Mouse (Mus musculus) cerebellum, postnatal 25 days (tissue): Measurements from ENCODE around the gene Pparg.

Source experiments
- DNase-seq, 2 experiments: peaks; one replicate each; pipeline ENCODE4 v3.0.0; 2021; ENCODE audit warnings: mixed read lengths in 2 of 2

The Pparg gene

DNA sequence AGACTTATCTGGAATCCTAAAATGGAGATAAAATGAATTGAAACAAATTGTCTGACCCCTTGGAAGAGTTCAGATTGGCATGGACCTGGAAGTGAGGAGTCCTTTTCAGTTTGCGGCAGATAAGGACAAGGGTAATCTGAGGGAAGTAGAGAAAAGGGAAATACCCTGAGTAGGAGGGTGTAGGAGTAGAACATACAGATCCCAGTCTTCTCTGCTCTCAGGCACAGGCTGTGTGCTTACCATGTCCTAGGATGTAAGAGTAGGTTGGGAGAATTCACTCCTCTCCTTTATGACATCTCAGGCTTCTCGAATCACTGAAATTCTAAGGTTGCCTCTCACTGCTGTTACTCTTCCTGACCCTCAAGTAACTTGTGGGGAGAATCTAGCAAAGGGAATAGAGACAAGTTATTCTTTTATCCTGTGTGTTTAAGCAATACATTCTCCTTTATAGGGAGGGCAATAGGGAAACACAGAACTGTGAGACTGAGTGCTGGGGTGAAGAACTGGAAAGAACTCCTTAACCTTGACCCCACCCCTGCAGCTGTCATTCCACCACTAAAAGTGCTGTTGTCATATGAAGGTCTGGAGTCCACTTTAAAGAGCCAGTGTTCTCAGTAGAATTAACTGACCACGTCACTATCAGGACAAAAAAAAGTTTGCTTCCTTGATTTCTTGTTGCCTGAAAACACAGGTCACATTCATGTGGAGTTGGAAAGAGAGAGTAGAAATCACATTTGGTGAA is 6.3 kb downstream of the Pparg start:
- DNase-seq = no peak

DNA sequence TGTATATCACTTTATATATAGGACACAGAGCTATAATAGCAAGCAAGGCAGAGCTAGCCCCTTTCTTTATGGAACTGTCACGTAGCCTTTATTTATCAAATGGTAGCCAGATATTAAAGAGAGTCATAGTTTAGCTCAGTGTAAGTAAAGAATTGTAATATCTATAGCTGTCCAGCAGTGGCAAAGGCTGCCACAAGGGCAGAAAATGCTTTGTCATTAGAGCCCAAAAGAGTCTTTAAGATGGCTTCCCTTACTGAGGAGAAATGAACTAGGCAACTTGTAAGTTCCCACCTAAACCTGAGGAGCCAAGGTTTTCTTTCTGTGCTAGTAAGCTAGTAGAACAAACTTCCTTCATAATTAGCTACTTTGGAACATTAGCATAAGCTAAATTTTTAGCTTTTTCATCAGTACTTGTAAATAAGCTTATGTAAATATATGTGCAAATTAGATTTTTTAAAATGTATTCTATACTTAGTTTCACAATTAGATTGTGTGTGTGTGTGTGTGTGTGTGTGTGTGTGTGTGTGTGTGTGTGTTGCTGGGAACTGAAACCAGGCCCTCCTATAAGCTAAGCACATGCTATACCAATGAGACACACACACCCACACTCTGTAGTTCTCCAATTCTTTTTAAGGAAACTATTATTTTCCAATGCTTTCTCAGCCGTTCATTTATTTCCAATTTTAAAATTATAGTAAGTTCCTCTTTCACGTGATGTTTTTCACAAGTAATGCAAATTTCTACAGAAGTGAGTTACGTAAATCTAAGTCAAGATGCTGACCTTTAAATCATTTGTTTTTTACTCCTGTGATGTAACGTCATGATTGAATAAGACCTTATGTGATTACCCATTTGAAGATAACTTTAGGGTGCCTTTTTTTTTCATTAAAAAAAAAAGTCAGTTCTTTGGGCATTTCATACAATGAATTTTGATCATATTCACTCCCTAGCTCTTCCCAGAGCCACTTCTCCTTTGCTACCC is 14.4 kb downstream of the Pparg start:
- DNase-seq = no peak

DNA sequence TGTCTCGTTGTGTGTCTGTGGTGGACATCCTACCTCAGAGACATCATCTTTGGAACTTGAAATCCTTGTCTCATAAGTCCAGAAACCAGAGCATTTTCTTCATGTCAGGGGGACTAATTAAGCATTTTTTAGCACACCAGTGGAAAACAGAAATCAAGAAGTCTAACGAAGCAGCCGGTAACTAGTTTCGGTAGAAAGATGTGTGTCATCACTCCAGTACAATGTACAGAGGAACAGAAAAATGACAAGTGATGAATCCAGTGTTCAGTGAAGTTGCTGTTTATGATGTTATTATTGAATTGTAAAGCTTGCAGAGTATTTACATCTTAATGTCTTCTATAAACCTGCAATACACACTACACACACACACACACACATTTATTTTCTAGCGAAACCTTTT is 19.8 kb downstream of the Pparg start:
- no peak for DNase-seq

DNA sequence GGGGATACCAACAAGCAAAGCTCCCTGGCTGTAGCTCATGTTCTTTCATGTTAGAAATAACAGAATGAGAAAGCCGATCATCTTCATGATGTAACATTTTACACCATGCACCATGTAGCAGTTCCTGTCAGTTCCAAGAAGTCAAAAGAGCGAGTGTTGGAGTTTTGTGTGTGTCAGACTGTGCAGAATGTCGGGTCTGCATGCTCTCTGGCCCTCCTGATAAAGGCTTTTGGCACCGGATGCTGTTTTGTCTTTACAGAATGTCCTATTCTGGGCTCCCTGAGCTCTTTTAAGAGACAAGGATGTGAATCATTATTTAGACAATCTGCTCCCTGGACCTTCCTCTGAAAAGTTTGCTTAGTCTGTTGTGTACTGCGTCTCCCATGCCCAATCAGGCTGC is 22.0 kb downstream of the Pparg start:
- DNase-seq = no peak

DNA sequence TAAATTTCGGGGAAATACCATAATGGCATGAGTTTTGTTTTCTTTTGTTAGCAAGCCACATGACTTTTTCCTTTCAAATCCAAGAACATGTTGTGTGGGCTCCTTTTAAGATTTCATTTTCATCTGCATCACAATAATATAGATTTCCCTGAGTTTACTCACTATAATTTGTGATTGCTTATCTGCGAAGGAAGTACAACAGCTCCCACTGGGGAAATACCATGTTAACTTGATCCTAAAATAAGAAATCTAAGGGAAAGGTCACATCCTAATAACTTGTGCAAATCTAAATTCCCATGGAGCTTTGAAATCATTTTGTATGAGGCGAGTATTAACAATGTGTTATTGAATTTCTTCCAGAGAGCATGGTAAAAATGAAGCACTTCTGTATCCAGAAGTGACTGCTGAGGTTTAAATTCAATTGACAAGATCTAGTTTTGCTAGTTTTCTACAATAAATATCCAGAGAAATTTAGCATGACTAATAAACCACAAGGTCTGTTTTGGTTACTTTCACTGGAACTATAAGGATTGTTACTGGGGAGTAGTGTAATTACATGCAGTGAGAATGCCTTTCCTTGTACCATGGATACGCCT is 29.3 kb downstream of the Pparg start:
- DNase-seq = no peak

DNA sequence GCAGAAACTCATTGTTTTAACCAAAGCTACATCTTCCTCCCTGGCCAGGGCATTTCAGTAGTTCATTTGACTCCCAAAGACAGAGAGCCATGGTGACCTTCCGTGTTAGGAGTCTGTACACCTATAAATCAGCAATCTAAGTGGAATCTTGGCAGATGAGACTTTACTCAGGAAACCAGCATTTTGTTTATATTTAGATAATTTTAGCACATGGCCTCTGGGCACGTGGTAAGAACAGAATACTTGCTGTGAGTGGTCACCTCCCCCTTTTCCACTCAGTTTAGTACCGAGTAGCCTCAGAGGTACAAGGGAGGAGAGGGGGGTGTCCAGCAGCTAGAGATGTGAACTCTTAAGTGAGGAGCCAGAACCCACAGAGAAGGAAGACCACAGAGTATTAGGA is 36.2 kb downstream of the Pparg start:
- DNase-seq = no peak

DNA sequence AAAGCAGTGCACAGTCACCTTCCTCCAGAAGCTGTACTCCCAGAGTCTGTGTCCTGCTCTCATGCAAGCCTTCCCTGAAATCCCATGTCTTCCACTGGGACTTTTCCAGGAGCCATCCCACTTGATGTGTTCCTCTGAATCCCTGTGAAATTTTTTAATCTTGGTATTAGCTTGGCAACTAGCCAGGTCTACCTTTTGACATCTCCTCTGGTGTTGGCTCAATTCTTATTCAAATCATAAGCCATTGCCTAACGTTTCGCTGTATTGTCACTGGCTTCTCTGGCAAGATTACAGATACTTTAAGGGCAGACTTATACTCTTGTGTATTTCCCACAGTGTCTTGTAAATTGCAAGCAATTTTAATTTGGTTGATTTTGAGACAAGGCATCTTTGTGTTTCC is 43.6 kb downstream of the Pparg start:
- DNase-seq = no peak

DNA sequence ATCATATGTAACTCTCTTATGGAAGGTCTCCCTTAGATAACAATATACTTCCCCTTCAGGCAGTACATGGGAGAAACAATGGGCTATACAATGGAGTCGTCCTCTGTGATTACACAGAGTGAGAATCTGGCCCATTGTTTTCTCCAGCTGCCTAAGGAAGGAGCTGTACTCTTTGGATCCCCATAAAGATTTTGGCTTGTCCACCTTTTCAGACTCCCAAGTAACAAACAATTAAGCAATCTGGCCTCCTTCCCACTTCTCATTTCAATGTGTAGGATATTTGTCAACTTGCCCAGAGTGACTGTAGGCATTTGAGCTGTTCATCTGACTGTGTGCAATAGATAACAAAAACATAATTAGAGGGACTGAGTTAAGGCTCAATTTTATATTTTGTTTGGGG is 50.7 kb downstream of the Pparg start:
- DNase-seq = no peak

DNA sequence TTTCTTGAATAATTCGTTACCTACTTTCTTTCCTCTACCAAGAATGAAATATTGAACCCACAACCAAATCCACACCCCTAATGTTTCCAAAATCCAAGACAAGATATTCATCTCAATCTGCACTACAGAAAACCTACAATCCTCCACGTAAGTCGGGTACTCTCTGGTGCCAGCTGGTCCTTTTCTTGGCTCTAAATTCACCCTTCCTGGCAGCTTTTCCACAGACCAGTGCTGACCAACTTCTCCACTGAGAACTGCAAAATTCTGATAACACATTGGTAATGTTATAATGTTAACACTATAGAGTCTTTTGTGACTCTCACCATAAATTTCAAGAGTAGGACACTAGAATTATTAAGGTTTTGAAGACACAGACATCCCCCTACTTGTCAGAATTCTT is 57.4 kb downstream of the Pparg start:
- DNase-seq = peak; percentile 11 to 22

DNA sequence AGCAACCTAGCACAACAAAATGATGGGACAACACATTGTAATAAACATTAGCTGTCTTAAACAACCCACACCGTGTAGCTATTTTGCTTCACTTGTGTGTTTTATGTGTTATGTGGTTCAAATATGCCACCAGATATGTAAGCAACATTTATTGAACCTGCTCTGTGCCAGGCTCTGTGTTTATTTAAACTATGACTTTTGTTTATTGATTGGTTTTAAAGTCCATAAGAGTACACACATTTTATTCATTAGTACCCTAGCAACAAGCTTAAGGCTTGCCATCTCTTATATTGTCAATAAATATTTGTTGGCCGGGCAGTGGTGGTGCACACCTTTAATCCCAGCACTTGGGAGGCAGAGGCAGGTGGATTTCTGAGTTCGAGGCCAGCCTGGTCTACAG is 58.2 kb downstream of the Pparg start:
- DNase-seq = no peak

DNA sequence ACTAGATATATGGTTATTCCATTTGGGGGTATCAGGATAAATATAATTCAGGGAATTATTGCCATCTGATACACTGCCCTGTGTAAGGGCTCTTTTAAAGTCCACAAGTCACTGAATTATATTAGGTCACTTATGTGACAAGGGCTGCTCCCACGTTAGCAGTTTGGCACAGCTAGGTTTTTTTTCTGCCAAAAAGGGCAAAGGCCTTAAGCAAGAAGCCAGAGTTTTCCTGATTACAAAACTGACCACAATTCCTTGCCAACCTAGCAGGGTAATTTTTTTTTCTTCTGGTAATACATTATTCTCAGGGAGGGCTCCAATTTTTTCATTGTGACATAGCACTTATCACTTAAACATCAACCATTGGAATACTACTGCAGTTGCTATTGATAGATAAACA is 60.2 kb downstream of the Pparg start:
- DNase-seq = peak in 1 of 2 experiments; percentile 25

DNA sequence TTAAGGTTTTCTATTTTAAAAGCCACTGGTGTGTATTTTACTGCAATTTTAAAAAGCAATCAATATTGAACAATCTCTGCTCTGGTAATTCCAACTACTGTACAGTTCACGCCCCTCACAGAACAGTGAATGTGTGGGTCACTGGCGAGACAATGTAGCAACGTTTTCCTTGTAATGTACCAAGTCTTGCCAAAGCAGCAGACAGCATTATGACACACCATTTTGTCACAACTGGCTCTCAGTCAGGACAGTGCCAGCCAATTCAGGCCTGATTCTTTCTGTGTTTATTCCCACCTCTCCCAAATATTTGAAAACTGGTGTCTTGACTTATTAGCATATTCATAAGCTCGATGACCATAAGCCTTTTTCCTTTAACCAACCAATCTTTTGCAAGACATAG is 60.9 kb downstream of the Pparg start:
- no peak for DNase-seq

DNA sequence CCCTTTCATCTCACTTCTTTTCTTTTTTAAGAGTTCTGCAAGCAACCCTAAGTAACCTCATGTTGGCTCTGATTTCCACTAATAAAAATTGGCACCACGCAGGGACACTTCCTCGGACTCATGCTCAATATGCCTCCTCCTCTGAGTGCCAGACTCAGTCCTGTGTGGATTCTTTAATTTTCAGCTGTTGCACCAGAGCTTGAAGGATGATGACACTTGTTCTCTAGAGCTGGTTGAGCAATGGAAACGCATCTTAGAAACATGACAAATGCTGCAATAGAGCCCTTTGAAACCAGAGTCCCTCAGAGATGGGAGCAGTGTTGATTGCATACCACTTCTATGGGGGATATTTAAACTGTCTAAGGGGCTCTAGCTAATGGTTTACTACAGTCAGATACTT is 63.7 kb downstream of the Pparg start:
- DNase-seq = no peak

DNA sequence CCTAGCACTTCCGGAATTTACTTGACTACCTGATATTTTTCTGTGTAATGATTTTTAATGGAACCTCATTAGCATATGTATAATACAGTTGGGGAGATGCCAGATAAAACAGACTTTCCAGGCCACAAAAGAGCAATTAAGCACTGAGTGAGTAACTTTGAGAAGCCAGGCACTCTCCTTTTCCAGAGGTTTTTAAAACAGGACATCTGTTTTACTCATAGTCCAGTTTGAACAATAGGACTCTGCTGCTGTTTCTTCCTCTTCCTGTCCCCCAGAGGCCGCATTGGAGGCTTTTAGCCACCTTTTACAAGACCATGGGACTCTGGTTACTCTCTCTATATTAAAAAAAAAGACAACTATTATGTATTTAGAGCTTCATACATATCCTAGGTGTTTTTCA is 72.0 kb downstream of the Pparg start:
- DNase-seq = no peak

DNA sequence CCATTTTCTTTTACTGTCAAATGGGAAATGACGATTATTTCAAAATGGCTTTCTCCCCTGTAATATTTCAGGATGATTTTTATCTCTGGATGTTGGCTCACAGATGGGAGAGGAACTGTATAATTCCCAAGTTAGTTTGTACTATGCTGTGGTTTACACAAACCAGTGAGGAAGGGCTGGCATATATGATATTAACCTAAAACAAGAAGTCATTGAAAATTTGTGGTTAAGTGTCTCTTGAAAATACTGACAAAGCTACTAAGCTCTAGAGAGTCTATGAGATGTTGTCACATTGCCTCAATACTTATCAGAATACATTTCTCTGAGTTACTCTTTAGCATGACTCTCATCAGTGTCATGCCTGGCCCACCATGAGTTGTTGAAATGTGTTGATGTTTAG is 73.3 kb downstream of the Pparg start:
- no peak for DNase-seq

DNA sequence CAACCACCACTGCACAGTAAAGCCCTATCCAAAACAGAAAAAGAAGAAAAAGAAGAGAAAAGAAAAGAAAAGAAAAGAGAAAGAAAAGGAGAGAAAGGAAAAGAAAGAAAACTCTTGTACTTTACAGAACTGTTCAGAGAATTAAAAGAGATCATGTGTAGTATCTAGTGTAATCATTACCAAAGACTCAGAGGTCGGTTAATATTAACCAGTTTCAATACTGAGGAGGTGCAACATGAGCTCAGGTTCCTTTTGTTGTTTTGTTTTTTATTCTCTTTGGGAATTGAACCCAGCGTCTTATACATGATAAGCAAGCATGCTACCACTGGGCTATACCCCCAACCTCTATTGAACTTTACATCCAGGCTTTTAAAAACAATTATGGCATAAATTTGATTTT is 74.1 kb downstream of the Pparg start:
- DNase-seq = no peak

DNA sequence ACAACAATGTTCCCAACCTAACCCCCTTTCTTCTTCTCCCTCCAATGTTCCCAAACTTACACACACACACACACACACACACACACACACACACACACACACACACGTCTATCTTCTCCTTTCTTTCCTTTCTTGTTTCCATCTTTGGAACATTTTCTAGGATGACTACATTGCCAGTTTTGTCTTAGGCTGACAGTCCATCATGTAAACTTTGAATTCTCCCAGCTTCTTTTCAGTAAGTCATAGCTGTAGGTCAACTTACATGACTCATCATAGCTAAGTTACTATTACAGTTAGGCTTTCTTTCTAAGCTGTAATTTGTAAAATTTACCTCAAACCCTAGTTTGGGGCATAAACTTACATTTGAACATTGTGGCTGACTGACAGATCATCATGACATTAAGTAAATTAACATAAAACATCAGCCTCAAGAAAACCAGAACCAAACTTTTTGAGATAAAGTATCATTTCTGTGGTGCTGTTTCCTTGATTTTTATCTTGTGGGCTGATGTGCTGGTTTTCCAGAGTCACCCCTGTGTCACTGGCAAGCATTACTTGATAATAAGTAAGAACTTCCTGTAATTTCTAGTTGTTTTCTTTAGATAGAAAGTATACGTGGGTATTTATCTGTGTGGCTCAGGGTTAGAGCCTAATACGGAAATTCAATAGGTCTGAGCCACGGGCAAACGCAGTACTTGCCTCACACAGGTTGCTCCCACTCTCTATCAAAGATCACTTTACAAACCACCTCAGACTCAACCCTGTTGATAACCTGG is 79.7 kb downstream of the Pparg start:
- no peak for DNase-seq

DNA sequence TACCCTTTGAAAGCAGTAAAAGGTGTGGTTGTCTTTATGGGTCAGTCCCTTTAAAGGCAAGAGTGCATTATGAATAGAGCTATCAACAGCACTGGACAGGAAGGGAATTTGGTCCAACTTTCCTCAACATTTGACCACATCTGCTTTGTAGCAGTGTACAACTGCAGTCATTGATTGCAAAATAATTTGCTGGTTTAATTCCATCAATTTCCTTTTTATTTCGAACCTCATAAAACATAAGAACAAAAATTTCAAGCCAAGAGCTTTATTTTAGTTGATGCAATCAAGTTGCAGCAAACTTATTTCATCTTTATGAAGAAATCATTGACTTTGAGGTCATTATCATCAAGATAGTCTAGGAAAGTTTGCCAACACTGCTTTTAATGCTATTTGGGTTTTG is 91.8 kb downstream of the Pparg start:
- no peak for DNase-seq

DNA sequence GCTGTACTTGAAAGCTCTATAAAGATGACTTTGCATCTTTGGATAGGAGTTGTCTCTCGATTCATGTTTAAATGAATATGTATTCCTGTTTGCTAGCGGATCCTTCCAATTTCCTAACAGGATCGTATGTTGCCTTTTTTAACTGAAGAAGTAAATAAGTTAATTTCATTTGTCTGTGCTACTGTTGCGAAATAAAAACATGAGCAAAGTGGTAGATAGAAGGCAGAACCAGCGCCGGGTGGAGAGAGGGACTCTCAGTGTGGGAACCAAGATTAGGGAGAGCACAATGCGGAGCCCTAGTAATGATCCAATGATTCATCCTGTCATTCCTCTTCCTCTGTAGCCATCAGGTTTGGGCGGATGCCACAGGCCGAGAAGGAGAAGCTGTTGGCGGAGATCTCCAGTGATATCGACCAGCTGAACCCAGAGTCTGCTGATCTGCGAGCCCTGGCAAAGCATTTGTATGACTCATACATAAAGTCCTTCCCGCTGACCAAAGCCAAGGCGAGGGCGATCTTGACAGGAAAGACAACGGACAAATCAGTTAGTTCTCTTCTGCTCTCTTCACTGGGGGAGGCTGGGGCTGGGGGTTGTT is 102.1 kb downstream of the Pparg start:
- peak; percentile 78 to 89 for DNase-seq

DNA sequence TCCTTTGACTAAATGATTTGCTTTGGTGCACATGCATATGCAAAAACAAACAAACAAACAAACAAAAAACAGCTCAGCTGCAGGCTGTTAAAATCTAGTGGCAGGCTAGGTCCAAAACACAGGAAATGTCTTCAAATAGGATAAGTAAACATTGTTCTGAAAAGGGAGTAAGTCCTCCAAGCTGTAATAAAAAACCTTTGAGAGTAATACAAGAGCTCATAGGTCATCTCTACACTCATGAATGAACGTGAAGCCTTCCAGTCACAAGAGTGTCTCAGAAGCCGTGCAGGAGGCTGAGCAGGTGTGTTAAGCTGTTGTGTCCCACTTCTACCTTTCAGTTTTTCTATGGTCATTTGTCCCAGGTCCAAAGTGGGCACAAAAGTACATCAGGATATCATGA is 102.6 kb downstream of the Pparg start:
- DNase-seq = no peak

DNA sequence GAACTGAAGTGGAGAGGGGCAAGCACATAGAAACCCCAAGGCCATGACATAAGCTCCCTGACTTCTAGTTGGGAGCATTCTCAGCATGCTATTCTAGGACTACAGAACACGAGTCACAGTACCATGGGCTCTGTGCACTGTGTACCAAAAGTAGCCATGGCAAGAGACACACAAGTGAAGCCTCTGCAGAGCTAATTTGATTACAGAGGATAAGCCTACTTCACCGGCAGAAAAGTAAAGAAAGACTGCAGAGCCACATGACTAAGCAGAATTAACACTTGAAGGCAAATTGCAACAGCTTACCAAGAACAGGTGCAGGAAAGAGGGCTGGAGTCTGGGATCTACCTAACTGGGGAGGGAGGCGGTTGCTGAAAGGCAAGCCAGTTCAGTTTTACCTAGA is 103.9 kb downstream of the Pparg start:
- no peak for DNase-seq

DNA sequence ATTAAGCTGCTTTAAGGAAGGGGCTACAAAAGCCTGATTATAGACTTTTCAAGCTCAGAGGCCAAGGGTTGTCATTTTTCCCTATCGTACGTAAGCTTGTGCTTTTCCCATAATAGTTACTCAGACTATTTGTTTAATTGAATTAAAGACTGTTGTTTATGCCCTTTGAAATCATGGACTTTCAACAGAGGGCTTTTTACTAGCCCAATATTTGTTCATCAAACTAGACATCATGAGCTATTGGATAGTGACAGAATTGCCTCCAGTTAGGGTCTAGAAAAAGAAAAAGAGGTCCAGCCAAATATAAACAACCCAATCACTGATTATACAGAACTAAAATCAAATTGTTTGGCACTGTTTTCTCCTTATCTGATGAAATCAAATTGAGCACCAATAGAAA is 104.7 kb downstream of the Pparg start:
- DNase-seq = no peak

DNA sequence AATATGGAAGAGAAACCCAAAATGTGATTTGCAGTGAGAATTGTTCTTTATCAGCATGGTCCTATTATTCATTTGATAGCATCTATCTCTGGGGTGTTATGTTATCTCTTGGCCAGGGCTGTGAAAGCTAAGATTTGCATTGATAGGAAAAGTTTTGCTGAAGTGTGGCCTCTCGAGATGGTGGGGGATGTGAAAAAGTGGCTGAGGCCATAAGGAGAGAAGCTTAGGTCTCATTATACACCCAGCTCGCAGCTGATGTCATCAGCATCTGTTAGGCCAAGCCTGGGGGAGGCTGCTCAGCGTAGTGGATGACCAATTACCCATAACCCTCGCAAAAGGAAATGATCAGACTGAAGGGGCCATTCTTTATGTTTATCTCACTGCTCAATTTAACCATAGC is 105.1 kb downstream of the Pparg start:
- no peak for DNase-seq
